Mouse (Mus musculus) erythroblast, embryonic 14.5 days (primary cell): ENCODE measurements around the gene Creg2.

Experiments
- GATA1 ChIP-seq: IDR thresholded peaks from 2 replicates; pipeline ENCODE4 v1.6.1; 2012; ENCODE audit warnings: low read length, inconsistent platforms, mixed read lengths
- TAL1 ChIP-seq: IDR thresholded peaks from 3 replicates; pipeline ENCODE4 v1.6.1; 2012; ENCODE audit warnings: low read length, inconsistent platforms, mixed read lengths

DNA sequence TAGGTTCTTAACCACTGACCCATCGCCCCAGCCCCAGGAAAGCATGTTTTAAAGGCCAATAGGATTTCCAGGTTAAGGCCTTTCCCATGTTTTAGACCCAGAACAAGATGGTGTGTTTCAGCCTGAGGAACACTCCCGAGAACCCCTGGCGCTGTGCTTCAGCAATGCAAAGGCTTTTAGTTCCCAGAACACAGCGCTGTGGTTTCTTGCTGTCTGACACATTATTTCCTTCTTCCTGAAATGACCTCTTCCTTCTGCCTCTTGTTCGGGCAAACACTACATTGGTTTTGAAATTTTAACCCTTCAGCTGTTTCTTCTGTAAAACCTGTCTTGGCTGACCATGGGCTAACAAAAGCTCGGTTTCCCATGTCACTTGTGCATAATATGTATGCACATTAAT lies 72.1 kb downstream of the Creg2 start:
- no peak for TF ChIP-seq GATA1
- no peak for TF ChIP-seq TAL1
